Mouse (Mus musculus) lung, embryonic 15.5 days (tissue): Measurements from ENCODE around the gene Stt3b. TPM values are rescaled to one million over a fixed set of nuclear protein-coding genes. Genes with fewer than 3 reads are reported as not detected.

ENCODE experiments used
- ATAC-seq: fragments of 200-750 bp; cut with Nextera tagmentation; 2 replicates; pipeline ENCODE4 v1.8.0; 2017; ENCODE audit warnings: moderate number of reproducible peaks, borderline replicate concordance; ENCODE audit not compliant: low FRiP score, low TSS enrichment; ENCODE audit errors: extremely low read depth
- H3K27ac ChIP-seq: fragments of 300-500 bp; sonication (generic); 2 replicates; pipeline ENCODE4 v1.5.1; 2015; ENCODE audit warnings: moderate library complexity, mild to moderate bottlenecking, inconsistent platforms
- H3K27me3 ChIP-seq: fragments of 300-500 bp; sonication (generic); 2 replicates; pipeline ENCODE4 v1.6.1; 2015; ENCODE audit warnings: inconsistent platforms
- H3K36me3 ChIP-seq: fragments of 300-500 bp; sonication (generic); 2 replicates; pipeline ENCODE4 v1.6.1; 2015; ENCODE audit warnings: inconsistent platforms
- H3K4me1 ChIP-seq: fragments of 300-500 bp; sonication (generic); 2 replicates; pipeline ENCODE4 v1.6.1; 2015; ENCODE audit warnings: inconsistent platforms
- H3K4me2 ChIP-seq: fragments of 300-500 bp; sonication (generic); 2 replicates; pipeline ENCODE4 v1.6.1; 2015; ENCODE audit warnings: inconsistent platforms, mild to moderate bottlenecking, moderate library complexity
- H3K4me3 ChIP-seq: fragments of 300-500 bp; sonication (generic); 2 replicates; pipeline ENCODE4 v1.5.1; 2015; ENCODE audit warnings: mild to moderate bottlenecking, inconsistent platforms
- H3K9ac ChIP-seq: fragments of 300-500 bp; sonication (generic); 2 replicates; pipeline ENCODE4 v1.6.1; 2015; ENCODE audit warnings: inconsistent platforms
- H3K9me3 ChIP-seq: fragments of 300-500 bp; sonication (generic); 2 replicates; pipeline ENCODE4 v1.6.1; 2016; ENCODE audit warnings: inconsistent platforms
- WGBS: fragments of 180-500 bp; shearing (Covaris S2); methylation state at CpG from one replicate; pipeline ENCODE4 v1.1.7; 2015; 5-methylcytosine and 5-hydroxymethylcytosine counted together
- polyA plus RNA-seq: library from polyadenylated mRNA; unstranded; fragments of >200 nt; fragmentation: Nextera tagmentation; extraction: Ambion mirVana; gene quantifications from 2 replicates; pipeline ENCODE4 v1.2.1, GENCODE M21; 2015

Gene Stt3b
- polyA plus RNA-seq, 1 experiment from 2014 or later: 103 TPM

- Histone ChIP-seq H3K36me3 (no peaks in the 10 kb centered on the region), H3K4me2 (no peak overlapping the region), H3K27ac (0 out of 2 replicates have a peak overlapping the region, but pooled peaks have one; percentile 5), H3K4me1 (peaks cover 18% of the 10 kb centered on the region), H3K27me3 (no peaks in the 10 kb centered on the region), H3K4me3 (no peak overlapping the region), H3K9ac (no peak overlapping the region), H3K9me3 (no peaks in the 10 kb centered on the region)
- ATAC-seq: no peak
- 52% methylated on average over 12 of the region's 12 CpGs for WGBS
Measured at GRCm38 (mm10) chr9:115333016-115333415, 22.8 kb upstream of the Stt3b start.

DNA sequence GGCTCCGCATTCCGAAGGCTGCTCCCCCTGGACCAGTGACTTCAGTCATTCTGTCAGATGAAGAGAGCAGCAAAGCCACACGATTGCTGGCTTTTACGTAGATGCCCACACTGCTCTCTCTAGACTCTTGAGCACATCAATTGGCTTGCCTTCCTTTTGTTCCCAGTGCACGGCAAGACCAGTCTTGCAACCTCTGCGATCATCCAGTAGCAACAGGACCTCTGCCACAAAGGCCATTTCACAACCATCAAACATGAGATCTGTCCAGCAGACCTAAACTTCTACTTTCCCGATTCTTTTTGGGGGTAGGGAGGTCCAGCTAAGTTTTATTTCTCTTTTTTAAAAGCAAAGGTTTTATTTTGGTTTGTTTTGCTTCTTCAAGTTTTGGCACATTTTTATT lies 22.1 kb upstream of the Stt3b start:
- Histone ChIP-seq H3K27me3 (no peaks in the 10 kb centered on the region), H3K9me3 (no peaks in the 10 kb centered on the region), H3K4me1 (peaks cover 18% of the 10 kb centered on the region), H3K9ac (no peak overlapping the region), H3K27ac (no peak overlapping the region), H3K4me2 (no peak overlapping the region), H3K4me3 (no peak overlapping the region), H3K36me3 (no peaks in the 10 kb centered on the region)
- no peak for ATAC-seq
- 63% methylated on average over 7 of the region's 7 CpGs for WGBS

DNA sequence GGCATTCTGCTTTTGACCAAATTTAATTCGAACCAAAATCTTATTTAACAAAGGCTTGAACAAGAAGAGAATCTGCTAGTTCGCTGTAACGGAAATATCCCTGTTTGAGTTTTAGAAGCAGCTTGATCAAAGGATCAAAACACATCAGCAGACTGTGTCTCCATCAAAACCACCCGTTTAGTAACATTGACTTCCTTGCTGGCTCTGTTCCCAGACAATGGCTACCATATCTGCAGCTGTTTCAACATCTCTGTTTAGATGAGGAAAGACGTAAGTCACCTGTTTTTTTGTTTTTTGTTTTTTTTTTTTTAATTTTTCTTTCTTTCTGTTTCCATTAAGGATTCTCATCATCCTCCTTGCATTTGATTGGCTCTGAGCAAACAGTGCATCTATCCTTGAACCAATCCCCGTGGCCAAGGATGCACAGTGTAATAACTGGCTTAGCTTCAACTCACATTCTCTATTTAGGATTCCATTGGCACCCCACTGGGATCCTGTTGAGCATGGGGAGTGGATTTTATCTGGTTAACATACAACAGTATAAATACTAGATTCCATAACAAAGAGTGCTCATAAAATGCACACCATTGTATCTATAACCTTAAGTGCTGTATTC lies 20.7 kb upstream of the Stt3b start:
- no peak overlapping the region for H3K4me3 ChIP-seq
- H3K4me1 ChIP-seq: peaks cover 21% of the 10 kb centered on the region
- ATAC-seq: peak; percentile 84; the same call in 1 of the 2 replicates
- H3K27ac ChIP-seq: peak overlapping the region; percentile 76
- H3K4me2 ChIP-seq: no peak overlapping the region
- H3K36me3 ChIP-seq: no peaks in the 10 kb centered on the region
- H3K9ac ChIP-seq: no peak overlapping the region
- 27% methylated on average over 6 of the region's 6 CpGs for WGBS
- H3K27me3 ChIP-seq: no peaks in the 10 kb centered on the region
- no peaks in the 10 kb centered on the region for H3K9me3 ChIP-seq

GRCm38 (mm10) chr9:115326533-115326890 lies 16.3 kb upstream of the Stt3b start:
- Histone ChIP-seq H3K27ac (no peak overlapping the region), H3K9me3 (no peaks in the 10 kb centered on the region), H3K4me1 (peaks cover 12% of the 10 kb centered on the region), H3K4me2 (no peak overlapping the region), H3K9ac (no peak overlapping the region), H3K27me3 (no peaks in the 10 kb centered on the region), H3K36me3 (no peaks in the 10 kb centered on the region), H3K4me3 (no peak overlapping the region)
- no peak for ATAC-seq
- WGBS: 85% methylated on average over 4 of the region's 4 CpGs

GRCm38 (mm10) chr9:115325831-115326532 lies 15.8 kb upstream of the Stt3b start:
- H3K4me3 ChIP-seq: no peak overlapping the region
- no peaks in the 10 kb centered on the region for H3K27me3 ChIP-seq
- H3K9ac ChIP-seq: no peak overlapping the region
- H3K9me3 ChIP-seq: no peaks in the 10 kb centered on the region
- WGBS: 59% methylated on average over 13 of the region's 13 CpGs
- 0 out of 2 replicates have a peak, but pooled peaks have one; percentile 23 for ATAC-seq
- H3K4me1 ChIP-seq: peaks cover 7% of the 10 kb centered on the region; the same call in 1 of the 2 replicates
- H3K27ac ChIP-seq: 0 out of 2 replicates have a peak overlapping the region, but pooled peaks have one; percentile 8
- H3K4me2 ChIP-seq: no peak overlapping the region
- no peaks in the 10 kb centered on the region for H3K36me3 ChIP-seq

DNA sequence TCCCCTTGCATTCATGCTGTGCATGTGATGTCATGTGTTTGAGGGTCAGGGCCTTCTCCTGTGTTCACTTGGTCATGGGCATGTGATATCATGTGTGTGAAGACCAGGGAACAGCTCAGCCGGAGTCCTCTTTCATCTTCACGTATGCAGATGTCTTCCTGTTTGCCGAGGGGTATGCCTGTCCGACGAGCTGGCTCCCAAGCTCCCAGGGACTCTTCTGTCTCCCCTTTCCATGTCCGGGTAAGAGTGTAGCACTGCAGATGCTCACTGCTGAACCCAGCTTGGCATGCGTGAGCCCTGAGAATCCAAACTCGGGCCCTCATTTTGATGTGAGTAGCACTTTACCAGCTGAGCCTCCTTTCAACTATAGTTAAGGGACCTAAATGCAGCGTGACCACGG lies 13.4 kb upstream of the Stt3b start:
- Histone ChIP-seq H3K27ac (no peak overlapping the region), H3K9me3 (no peaks in the 10 kb centered on the region), H3K27me3 (no peaks in the 10 kb centered on the region), H3K4me3 (no peak overlapping the region), H3K4me2 (no peak overlapping the region), H3K36me3 (no peaks in the 10 kb centered on the region), H3K4me1 (peaks cover 3% of the 10 kb centered on the region; the same call in 1 of the 2 replicates), H3K9ac (no peak overlapping the region)
- no peak for ATAC-seq
- WGBS: 43% methylated on average over 10 of the region's 10 CpGs

- 85% methylated on average over 6 of the region's 6 CpGs for WGBS
- H3K4me3 ChIP-seq: no peak overlapping the region
- no peak overlapping the region for H3K9ac ChIP-seq
- no peaks in the 10 kb centered on the region for H3K9me3 ChIP-seq
- peaks cover 3% of the 10 kb centered on the region; the same call in 1 of the 2 replicates for H3K4me1 ChIP-seq
- no peaks in the 10 kb centered on the region for H3K36me3 ChIP-seq
- H3K27me3 ChIP-seq: no peaks in the 10 kb centered on the region
- no peak for ATAC-seq
- H3K4me2 ChIP-seq: no peak overlapping the region
- no peak overlapping the region for H3K27ac ChIP-seq
Measured at GRCm38 (mm10) chr9:115322385-115322784, 12.2 kb upstream of the Stt3b start.

GRCm38 (mm10) chr9:115321052-115321451 lies 10.8 kb upstream of the Stt3b start:
- Histone ChIP-seq H3K9ac (no peak overlapping the region), H3K4me1 (0 out of 2 replicates have a peak, but pooled peaks cover under 1% of the 10 kb centered on the region), H3K4me3 (no peak overlapping the region), H3K36me3 (no peaks in the 10 kb centered on the region), H3K27me3 (no peaks in the 10 kb centered on the region), H3K4me2 (no peak overlapping the region), H3K9me3 (no peaks in the 10 kb centered on the region), H3K27ac (no peak overlapping the region)
- 72% methylated on average over 6 of the region's 6 CpGs for WGBS
- ATAC-seq: no peak

DNA sequence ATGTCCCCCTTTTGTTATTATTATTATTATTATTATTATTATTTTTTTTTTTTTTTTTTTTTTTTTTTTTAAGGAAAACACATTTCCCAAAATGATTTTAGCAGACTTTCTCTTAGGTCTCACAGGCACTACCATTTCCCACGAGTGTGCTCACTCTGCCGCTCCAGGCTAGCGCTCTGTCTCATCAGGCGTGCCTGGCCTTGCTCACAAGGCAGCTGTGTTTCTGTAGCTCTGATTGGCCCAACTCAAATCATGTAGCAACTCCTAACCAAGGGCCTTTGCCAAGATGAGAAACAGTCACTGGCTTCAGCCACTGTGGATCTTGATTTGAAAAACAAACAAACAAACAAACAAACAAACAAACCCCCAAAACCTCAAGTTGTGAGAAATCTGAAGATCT lies 9.9 kb upstream of the Stt3b start:
- ATAC-seq: no peak
- H3K27me3 ChIP-seq: no peaks in the 10 kb centered on the region
- WGBS: 74% methylated on average over 4 of the region's 4 CpGs
- H3K27ac ChIP-seq: no peak overlapping the region
- H3K9me3 ChIP-seq: no peaks in the 10 kb centered on the region
- no peak overlapping the region for H3K9ac ChIP-seq
- no peak overlapping the region for H3K4me2 ChIP-seq
- no peaks in the 10 kb centered on the region for H3K4me1 ChIP-seq
- H3K4me3 ChIP-seq: no peak overlapping the region
- no peaks in the 10 kb centered on the region for H3K36me3 ChIP-seq

- H3K9me3 ChIP-seq: no peaks in the 10 kb centered on the region
- H3K27me3 ChIP-seq: no peaks in the 10 kb centered on the region
- H3K9ac ChIP-seq: no peak overlapping the region
- no peak overlapping the region for H3K4me3 ChIP-seq
- H3K27ac ChIP-seq: no peak overlapping the region
- no peak overlapping the region for H3K4me2 ChIP-seq
- no peak for ATAC-seq
- WGBS: 69% methylated on average over 6 of the region's 6 CpGs
- no peaks in the 10 kb centered on the region for H3K36me3 ChIP-seq
- H3K4me1 ChIP-seq: 0 out of 2 replicates have a peak, but pooled peaks cover 4% of the 10 kb centered on the region
Measured at GRCm38 (mm10) chr9:115318621-115319375, 8.6 kb upstream of the Stt3b start.

DNA sequence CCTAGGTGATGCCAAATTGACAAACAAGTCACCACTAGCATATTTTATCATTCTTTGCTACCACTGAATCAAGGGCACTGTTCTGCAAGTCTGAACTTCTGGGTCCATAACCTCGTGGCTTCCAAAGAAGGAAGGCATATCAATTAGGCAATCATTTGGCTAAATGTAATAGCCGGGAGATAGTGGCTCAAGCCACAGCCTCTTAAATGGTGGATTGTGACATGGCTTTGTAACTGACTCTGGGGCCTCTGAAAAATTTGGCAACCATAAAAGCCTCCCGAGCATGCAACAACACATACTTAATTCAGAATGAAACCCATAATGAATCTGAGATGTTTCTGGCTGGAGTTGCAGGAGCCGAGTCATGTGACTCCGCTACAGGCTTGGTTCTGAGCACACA lies 6.8 kb upstream of the Stt3b start:
- H3K27me3 ChIP-seq: no peaks in the 10 kb centered on the region
- no peak overlapping the region for H3K4me3 ChIP-seq
- H3K4me2 ChIP-seq: no peak overlapping the region
- WGBS: 87% methylated on average over 5 of the region's 5 CpGs
- H3K9ac ChIP-seq: no peak overlapping the region
- ATAC-seq: no peak
- H3K27ac ChIP-seq: no peak overlapping the region
- 0 out of 2 replicates have a peak, but pooled peaks cover 4% of the 10 kb centered on the region for H3K4me1 ChIP-seq
- H3K36me3 ChIP-seq: no peaks in the 10 kb centered on the region
- no peaks in the 10 kb centered on the region for H3K9me3 ChIP-seq

DNA sequence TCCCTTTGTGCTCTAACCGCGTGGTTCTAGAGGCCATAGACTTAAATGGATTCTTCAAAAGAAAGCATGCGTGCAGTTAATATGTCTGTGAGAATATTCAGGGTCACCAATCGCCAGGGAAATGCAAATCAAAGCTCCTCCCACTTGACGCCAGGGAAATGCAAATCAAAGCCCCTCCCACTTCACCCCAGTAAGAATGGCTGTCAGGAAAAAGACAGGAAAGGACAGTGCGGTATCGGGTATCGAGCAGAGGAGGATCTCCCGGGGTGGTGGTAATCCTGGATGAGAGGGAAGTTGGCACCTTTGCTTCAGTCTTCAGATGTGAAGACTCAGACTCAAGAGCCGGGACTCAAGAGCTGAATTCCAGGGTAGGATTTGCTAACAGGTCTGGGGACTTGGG lies 4.3 kb upstream of the Stt3b start:
- ATAC-seq: no peak
- 8% methylated on average over 10 of the region's 10 CpGs for WGBS

More for the DNA sequence above, 4.3 kb upstream of the Stt3b start:
- Histone ChIP-seq H3K36me3 (no peaks in the 10 kb centered on the region), H3K9ac (no peak overlapping the region), H3K9me3 (no peaks in the 10 kb centered on the region), H3K27ac (peak overlapping the region; percentile 14; the same call in 1 of the 2 replicates), H3K27me3 (no peaks in the 10 kb centered on the region), H3K4me3 (peak overlapping the region; percentile 25), H3K4me1 (0 out of 2 replicates have a peak, but pooled peaks cover 4% of the 10 kb centered on the region), H3K4me2 (peak overlapping the region; percentile 45)
